Mouse (Mus musculus) spleen, embryonic (tissue): Measurements from ENCODE around the gene Plagl2.
"Not testable (repeated sequence)": the region's sequence is repeated elsewhere in the genome, so short reads cannot be mapped to it uniquely, and the experiment has no call there.

Experiments
- CTCF ChIA-PET: fragments of 350-600 bp; sonication (Branson Sonifier 250); formaldehyde crosslinking; loops from one replicate; lab custom pipeline; 2022; lab: Charles Lee

Gene Plagl2

GRCm38 (mm10) chr2:153241250-153242014 is at the start of gene Plagl2, which contains the start of gene Pofut1:
Plagl2 (minus strand) TSS chr2:153241426.
Pofut1 (plus strand) TSS chr2:153241533.
- CTCF ChIA-PET, result no interaction called here

- CTCF ChIA-PET, result no interaction called here
These were observed 46.6 kb upstream of the Plagl2 start for GRCm38 (mm10) chr2:153287835-153288234.

GRCm38 (mm10) chr2:153286524-153286923 is 45.3 kb upstream of the Plagl2 start:
- CTCF ChIA-PET, result no interaction called here

GRCm38 (mm10) chr2:153283919-153284318 is 42.7 kb upstream of the Plagl2 start:
- CTCF ChIA-PET, result no interaction called here

- CTCF ChIA-PET, result no interaction called here
These were observed 37.1 kb upstream of the Plagl2 start for GRCm38 (mm10) chr2:153278357-153278756.

- CTCF ChIA-PET, result interaction anchor here (0.6 kb wide), 1 partner anchor 408 kb away, joined by 3 read pairs; no protein-coding TSS in a partner anchor
These were observed 35.6 kb upstream of the Plagl2 start for GRCm38 (mm10) chr2:153276846-153277245.

GRCm38 (mm10) chr2:153276440-153276839 is 35.2 kb upstream of the Plagl2 start:
- CTCF ChIA-PET, result no interaction called here

GRCm38 (mm10) chr2:153275577-153275976 is 34.4 kb upstream of the Plagl2 start:
- CTCF ChIA-PET, result not testable (repeated sequence)

DNA sequence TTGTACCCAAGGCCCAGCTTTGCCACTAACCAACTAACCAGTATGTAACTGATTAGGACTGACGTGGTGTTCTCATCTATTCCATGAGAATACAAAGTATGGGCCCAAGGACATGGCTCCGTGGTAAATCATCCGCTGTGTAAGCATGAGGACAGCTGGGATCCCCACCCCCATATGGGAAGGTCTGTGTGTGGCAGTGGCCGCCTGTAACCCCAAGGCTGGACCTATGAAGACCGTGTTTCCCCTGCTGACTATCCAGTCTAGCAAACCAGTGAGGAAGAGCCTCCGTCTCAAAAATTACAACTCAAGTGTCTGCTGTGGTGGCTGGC is 33.7 kb upstream of the Plagl2 start:
- CTCF ChIA-PET, result no interaction called here

DNA sequence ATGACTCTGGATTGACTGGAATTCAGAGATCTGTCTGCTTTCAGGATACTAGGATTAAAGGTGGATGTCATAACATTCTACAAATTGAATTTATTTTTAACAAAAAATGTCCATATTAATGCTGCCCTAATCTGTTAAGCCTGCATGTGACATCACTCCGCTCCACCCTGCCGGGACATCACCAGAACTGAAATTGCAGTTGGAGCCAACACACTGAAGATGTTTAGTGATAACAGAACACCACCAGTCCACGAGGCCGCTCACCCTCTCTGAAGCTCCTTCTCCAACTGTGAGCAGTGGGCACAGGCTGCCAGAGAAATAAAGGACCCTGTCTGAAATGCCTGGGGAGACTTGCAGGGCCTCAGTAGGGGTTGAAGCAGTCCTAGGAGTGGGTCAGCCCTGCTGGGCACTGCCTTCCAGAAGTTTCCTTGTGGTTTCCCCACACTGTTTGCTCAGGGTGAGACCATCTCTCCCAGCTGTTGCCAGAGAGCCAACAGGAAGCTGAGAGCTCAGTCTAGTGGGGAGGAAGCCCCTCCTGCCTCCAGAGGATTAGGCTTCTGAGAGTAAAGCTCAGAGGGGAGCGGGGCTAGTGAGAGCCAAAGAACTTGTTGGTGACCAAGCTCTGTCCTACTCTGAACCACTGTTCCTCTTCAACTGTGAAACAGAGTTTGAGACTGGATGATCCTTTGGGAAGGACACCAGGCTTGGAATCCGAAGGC is 33.1 kb upstream of the Plagl2 start:
- CTCF ChIA-PET, result not testable (repeated sequence)

GRCm38 (mm10) chr2:153270231-153270915 is 29.1 kb upstream of the Plagl2 start:
- CTCF ChIA-PET, result not testable (repeated sequence)

GRCm38 (mm10) chr2:153267331-153267730 is 26.1 kb upstream of the Plagl2 start:
- CTCF ChIA-PET, result no interaction called here

GRCm38 (mm10) chr2:153263053-153263452 is 21.8 kb upstream of the Plagl2 start:
- CTCF ChIA-PET, result interaction anchor here (0.5 kb wide), 1 partner anchor 18 kb away, joined by 3 read pairs; no protein-coding TSS in a partner anchor

- CTCF ChIA-PET, result no interaction called here
These were observed 18.8 kb upstream of the Plagl2 start for GRCm38 (mm10) chr2:153259864-153260674.

DNA sequence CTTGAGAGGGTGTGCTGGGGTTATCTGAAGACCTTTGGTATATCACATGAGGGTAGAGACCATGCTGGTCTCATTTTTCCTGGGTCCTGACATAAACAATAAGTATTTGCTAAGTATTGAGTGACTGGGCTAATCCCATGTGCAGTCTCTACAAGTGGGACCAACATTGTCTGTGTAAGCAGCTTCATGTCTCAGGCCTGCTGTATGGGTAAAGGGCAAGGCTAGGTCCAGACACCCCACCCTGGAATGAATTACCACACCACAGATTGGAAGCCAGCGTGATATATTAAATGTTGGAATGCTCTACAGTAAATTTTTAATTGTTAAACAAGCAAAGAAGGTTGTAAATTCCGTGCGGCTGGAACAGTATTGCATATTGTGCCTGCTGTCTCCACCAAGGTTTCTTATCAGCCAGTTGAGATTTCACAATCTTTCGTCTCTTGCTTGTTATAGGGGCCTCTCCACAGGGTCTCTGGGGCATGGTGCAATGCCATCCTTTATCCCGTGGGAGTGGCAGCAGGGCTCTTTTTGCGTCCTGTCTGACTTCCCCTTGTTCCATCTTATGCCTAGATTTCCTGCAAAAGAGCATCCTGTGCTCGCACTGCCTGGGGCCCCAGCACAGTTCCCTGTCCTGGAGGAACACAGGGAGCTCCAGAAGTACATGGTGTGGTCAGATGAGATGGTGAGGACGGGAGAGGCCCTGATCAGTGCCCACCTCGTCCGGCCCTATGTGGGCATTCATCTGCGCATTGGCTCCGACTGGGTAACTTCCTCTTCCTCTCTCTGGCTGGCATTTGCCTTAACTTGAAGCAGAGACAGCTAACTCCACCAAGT is 18.0 kb upstream of the Plagl2 start:
- CTCF ChIA-PET, result no interaction called here

DNA sequence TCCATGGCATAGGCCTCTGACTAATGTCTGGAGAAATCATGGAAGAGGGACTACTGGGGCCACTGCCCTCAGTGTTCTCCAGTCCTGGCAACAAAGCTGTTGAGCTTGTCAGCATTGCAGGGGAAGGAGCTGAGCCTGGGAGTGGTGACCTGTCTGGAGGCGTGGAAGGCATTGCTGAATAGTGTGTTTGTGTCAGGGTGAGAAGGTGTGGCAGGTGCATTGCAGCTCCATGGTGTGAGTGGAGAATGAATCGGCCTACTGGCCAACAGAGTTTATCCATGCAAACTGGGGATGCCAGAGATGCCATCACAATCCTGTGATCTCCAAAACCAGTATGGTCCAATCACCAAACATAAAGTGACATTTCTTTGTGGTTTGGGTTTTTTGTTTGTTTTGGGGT is 15.4 kb upstream of the Plagl2 start:
- CTCF ChIA-PET, result no interaction called here

GRCm38 (mm10) chr2:153249751-153250150 is 8.5 kb upstream of the Plagl2 start:
- CTCF ChIA-PET, result no interaction called here

- CTCF ChIA-PET, result interaction anchor here (0.5 kb wide), 1 partner anchor 380 kb away, joined by 3 read pairs; no protein-coding TSS in a partner anchor
These were observed 930 bp upstream of the Plagl2 start for GRCm38 (mm10) chr2:153242156-153242555.

GRCm38 (mm10) chr2:153240701-153241235 is 458 bp downstream of the Plagl2 start:
- CTCF ChIA-PET, result interaction anchor here (0.6 kb wide), 1 partner anchor 11 kb away, joined by 4 read pairs; no protein-coding TSS in a partner anchor

GRCm38 (mm10) chr2:153239860-153240480 is 1.3 kb downstream of the Plagl2 start:
- CTCF ChIA-PET, result no interaction called here
